Mouse (Mus musculus) heart, postnatal 0 days (tissue): ENCODE data around the gene Lrrc1.

Experiments
- CTCF ChIP-seq: IDR thresholded peaks from 2 replicates; pipeline ENCODE4 v1.5.1; 2016; ENCODE audit warnings: antibody characterized with exemption, control low read depth, low read depth
- EP300 ChIP-seq: IDR thresholded peaks from 2 replicates; pipeline ENCODE4 v1.6.1; 2016; ENCODE audit warnings: antibody characterized with exemption, low read depth

GRCm38 (mm10) chr9:77463195-77463594 lies 81.5 kb downstream of the Lrrc1 start:
- TF ChIP-seq EP300 (no peak), CTCF (no peak)
